Mouse (Mus musculus) brain, embryonic 14.5 days (tissue): ENCODE data around the gene Efcab14.

Experiments used
- CTCF ChIP-seq: fragments of 200-500 bp; IDR thresholded peaks from 2 replicates; pipeline ENCODE4 v1.5.1; 2012; ENCODE audit warnings: inconsistent platforms, mild to moderate bottlenecking, moderate library complexity, borderline replicate concordance; ENCODE audit not compliant: insufficient read depth, insufficient read length; ENCODE audit errors: extremely low read depth
- POLR2A ChIP-seq: fragments of 200-500 bp; IDR thresholded peaks from 2 replicates; pipeline ENCODE4 v1.6.1; 2012; ENCODE audit warnings: mild to moderate bottlenecking, inconsistent platforms, borderline replicate concordance; ENCODE audit not compliant: poor library complexity, insufficient read depth, insufficient read length, severe bottlenecking; ENCODE audit errors: extremely low read depth

GRCm38 (mm10) chr4:115764581-115764980 is 27.0 kb downstream of the Efcab14 start:
- TF ChIP-seq CTCF (no peak), POLR2A (no peak)
